Mouse (Mus musculus) spleen, adult 2 months (tissue): Measurements from ENCODE around the gene Pcif1.

Experiments used
- CTCF ChIP-seq: fragments of 200-500 bp; IDR thresholded peaks from 2 replicates; pipeline ENCODE4 v1.5.1; 2011; ENCODE audit warnings: mild to moderate bottlenecking, inconsistent platforms; ENCODE audit not compliant: insufficient read depth, insufficient read length, insufficient replicate concordance; ENCODE audit errors: extremely low read depth
- POLR2A ChIP-seq: fragments of 200-500 bp; IDR thresholded peaks from 2 replicates; pipeline ENCODE4 v1.6.1; 2011; ENCODE audit warnings: low read depth, low read length, inconsistent platforms

DNA sequence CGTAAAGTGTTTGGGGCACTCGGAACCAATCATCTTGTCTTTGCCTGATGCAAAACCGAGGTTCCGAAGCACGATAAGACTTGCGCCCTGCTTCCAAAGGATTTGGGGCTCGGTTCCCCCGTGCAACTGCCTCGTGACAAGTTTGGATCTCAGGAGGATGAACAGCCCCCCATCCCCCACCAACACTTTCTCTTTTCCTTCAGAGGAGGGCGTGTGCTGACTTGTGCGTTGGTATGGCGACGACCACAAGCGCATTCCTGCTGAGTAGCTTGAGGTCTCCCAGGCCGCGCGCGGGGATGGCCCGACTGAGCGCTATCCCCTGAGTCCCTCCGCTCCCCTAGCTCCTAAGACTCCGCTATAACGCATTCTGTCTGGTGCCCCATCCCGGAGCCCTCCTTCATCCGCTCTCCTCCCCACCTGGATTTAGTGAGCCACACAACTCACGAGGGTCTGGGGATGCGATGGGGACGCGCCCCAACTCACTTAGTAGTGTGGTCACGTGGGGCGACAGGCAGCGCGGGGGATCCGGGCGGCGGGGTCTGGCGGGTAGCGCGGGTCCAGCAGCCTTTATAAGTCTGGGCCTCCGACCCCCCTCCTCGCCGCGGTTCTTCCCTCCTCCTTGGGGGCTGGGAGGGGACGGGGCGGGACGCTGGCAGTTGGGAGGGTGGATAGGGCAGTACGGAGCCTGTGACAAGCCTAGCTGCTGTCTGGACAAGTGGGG, 21.8 kb upstream of the Pcif1 start, which contains the start of gene Pltp:
- TF ChIP-seq POLR2A (no peak), CTCF (no peak)
